Mouse (Mus musculus) midbrain, embryonic 10.5 days (tissue): ENCODE results near the gene Hoxc9. TPM values are rescaled to one million over a fixed set of nuclear protein-coding genes. Genes with fewer than 3 reads are reported as not detected.

Experiments used
- DNase-seq: peaks from one replicate; pipeline ENCODE4 v3.0.0-alpha.2; 2017; ENCODE audit warnings: low spot score
- H3K27ac ChIP-seq: fragments of 300-500 bp; sonication (generic); replicated peaks from 2 replicates; pipeline ENCODE4 v1.5.1; 2016; ENCODE audit warnings: mild to moderate bottlenecking
- H3K27me3 ChIP-seq: fragments of 300-500 bp; sonication (generic); 2 replicates; pipeline ENCODE4 v1.6.1; 2016; ENCODE audit warnings: low read depth, mild to moderate bottlenecking; ENCODE audit not compliant: poor library complexity, severe bottlenecking
- H3K36me3 ChIP-seq: fragments of 300-500 bp; sonication (generic); 2 replicates; pipeline ENCODE4 v1.6.1; 2016; ENCODE audit warnings: mild to moderate bottlenecking, moderate library complexity
- H3K4me1 ChIP-seq: fragments of 300-500 bp; sonication (generic); 2 replicates; pipeline ENCODE4 v1.6.1; 2016
- H3K4me3 ChIP-seq: fragments of 300-500 bp; sonication (generic); 2 replicates; pipeline ENCODE4 v1.5.1; 2016; ENCODE audit warnings: mild to moderate bottlenecking, moderate library complexity
- H3K9me3 ChIP-seq: fragments of 300-500 bp; sonication (generic); replicated peaks from 2 replicates; pipeline ENCODE4 v1.6.1; 2016; ENCODE audit warnings: mild to moderate bottlenecking
- WGBS: fragments of 180-500 bp; shearing (Covaris S2); methylation state at CpG from one replicate; pipeline ENCODE4 v1.1.7; 2016; 5-methylcytosine and 5-hydroxymethylcytosine counted together
- microRNA counts: library from miRNA; unstranded; fragments of <30 nt; microRNA quantifications from one replicate; lab custom pipeline; 2017
- microRNA-seq: library from miRNA; unstranded; fragments of <30 nt; microRNA quantifications from one replicate; pipeline ENCODE4, GENCODE M21; 2017
- polyA plus RNA-seq: library from polyadenylated mRNA; unstranded; fragments of >200 nt; fragmentation: Nextera tagmentation; extraction: Ambion mirVana; gene quantifications from 2 replicates; pipeline ENCODE4 v1.2.1, GENCODE M21; 2016

Hoxc9 gene
- polyA plus RNA-seq, 1 experiment from 2014 or later = not detected

GRCm38 (mm10) chr15:103032167-103032566, 55.9 kb downstream of the Hoxc9 start:
- H3K4me3 ChIP-seq = no peak overlapping the region
- peaks cover 100% of the 10 kb centered on the region for H3K27me3 ChIP-seq

DNA sequence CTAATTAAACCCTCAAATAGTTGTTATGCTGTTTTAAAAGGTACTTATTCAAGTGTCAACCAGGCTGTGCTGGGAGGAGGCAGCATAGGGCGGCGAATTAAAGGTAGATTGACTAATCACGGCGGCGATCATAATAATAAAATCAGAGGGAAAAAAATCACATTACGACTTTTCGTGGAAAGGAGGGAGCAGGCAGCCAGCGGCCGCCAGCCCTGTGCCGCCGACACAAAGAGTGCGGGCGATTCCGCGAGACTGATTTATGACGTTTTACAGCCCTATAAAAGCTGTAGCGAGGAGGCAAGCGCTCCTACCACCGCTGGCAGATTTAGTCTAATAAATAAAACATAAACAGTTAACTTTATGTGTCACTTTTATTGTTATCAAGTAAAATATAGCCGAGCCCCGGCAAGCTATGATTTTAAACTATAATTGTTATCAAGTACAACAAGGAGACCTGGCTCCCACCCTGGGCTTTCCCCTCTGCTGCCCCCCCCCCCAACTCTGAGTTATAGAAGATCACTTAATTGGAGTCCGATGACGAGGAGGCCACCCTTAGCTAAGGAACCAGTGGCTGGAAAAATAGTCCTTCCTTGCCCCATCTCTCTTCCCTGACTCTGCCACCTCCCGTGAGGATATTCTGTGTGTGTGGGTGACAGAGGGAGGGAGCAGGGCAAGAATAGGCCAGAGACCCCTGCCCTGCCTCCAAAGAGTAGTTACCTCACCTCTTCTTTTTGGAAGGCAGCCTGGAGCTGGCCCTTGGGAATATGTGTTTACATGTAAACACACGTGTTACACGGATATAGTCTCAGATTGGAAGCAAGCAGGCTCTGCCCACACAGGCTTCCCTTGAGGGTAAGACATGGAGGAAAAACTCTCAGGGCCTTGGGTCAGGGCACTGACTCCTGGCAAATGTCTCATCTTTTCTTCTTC, 56.7 kb downstream of the Hoxc9 start:
- H3K4me3 ChIP-seq = no peak overlapping the region
- H3K27ac ChIP-seq = no peak overlapping the region
- H3K9me3 ChIP-seq = no peaks in the 10 kb centered on the region
- H3K4me1 ChIP-seq = peaks cover 8% of the 10 kb centered on the region; the same call in 1 of the 2 replicates
- no peak for DNase-seq
- peaks cover 100% of the 10 kb centered on the region for H3K27me3 ChIP-seq
- H3K36me3 ChIP-seq = no peaks in the 10 kb centered on the region
- WGBS = under 1% methylated on average over 26 of the region's 26 CpGs

More at GRCm38 (mm10) chr15:103032167-103032566, 55.9 kb downstream of the Hoxc9 start:
- H3K27ac ChIP-seq = no peak overlapping the region
- no peak for DNase-seq
- WGBS = 0% methylated on average over 2 of the region's 3 CpGs
- H3K4me1 ChIP-seq = peaks cover 8% of the 10 kb centered on the region; the same call in 1 of the 2 replicates
- H3K9me3 ChIP-seq = no peaks in the 10 kb centered on the region
- H3K36me3 ChIP-seq = no peaks in the 10 kb centered on the region

DNA sequence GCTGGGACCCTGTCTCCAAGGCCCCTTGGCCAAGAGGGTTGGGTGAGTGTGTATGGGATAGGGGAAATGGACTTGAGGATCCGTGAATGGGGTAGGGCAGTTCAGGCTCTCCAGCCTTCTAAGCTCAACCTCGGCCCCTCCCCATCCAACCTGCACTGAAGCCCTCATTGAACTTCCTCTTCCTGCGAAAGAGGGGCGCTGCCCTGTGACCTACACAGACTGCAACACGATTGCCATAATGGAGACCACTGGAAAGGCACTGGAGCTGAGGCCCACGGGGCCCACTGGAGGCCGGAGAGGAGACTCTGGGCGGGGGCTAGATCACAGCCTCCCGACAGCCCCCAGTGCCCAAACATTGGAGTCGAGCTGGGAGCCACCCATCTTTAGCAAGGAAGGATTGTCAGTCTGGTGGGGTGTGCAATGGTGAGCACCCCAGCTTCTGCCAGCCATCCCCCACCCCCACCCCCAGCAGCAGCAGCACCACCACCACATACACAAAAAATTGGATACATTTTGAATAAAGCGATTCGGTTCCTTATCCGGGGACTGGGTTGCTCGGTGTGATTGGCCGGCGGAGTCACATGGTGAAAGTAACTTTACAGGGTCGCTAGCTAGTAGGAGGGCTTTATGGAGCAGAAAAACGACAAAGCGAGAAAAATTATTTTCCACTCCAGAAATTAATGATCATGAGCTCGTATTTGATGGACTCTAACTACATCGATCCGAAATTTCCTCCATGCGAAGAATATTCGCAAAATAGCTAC, 58.0 kb downstream of the Hoxc9 start:
- under 1% methylated on average over 24 of the region's 24 CpGs for WGBS
- H3K27ac ChIP-seq = no peak overlapping the region
- H3K4me1 ChIP-seq = peaks cover 8% of the 10 kb centered on the region; the same call in 1 of the 2 replicates

More for the DNA sequence above, 58.0 kb downstream of the Hoxc9 start:
- H3K36me3 ChIP-seq = no peaks in the 10 kb centered on the region
- DNase-seq = no peak
- peak overlapping the region; percentile 20 for H3K4me3 ChIP-seq
- H3K9me3 ChIP-seq = no peaks in the 10 kb centered on the region
- peaks cover 100% of the 10 kb centered on the region for H3K27me3 ChIP-seq

MicroRNAs encoded within 50 kb of the gene (microRNA counts, 519-probe panel; counts per million panel counts)
- not detected for microRNA mmu-miR-615-3p (lab: Ali Mortazavi, UCI)
- not detected for microRNA mmu-miR-615-5p (lab: Ali Mortazavi, UCI)

Small RNA genes within 50 kb of the gene (microRNA-seq; reads per million reads assigned to microRNA genes)
- gene Mir196a-2 (4.2 reads per million, percentile 9 among the genes with 10 or more reads in this experiment), gene Mir615 (12.0 reads per million, percentile 25 among the genes with 10 or more reads in this experiment)

Other genes with a start within 250 kb of the Hoxc9 start
- not detected in 2 replicates for gene Hoxc13, start 55.3 kb upstream of the Hoxc9 start, polyA plus RNA-seq
- gene Hoxc12, start 39.7 kb upstream of the Hoxc9 start, polyA plus RNA-seq = not detected in 2 replicates
- not detected in 2 replicates for gene Hoxc11, start 22.0 kb upstream of the Hoxc9 start, polyA plus RNA-seq
- not detected in 2 replicates for gene Hoxc10, start 9.6 kb upstream of the Hoxc9 start, polyA plus RNA-seq
- gene Hoxc5, start 9.0 kb upstream of the Hoxc9 start, polyA plus RNA-seq = 0.04 and 0.06 TPM in 2 replicates
- not detected in 2 replicates for gene Hoxc8, start 14.2 kb downstream of the Hoxc9 start, polyA plus RNA-seq
- gene Hoxc6, start 21.8 kb downstream of the Hoxc9 start, polyA plus RNA-seq = not detected in 2 replicates
- gene Hoxc4, start 42.5 kb downstream of the Hoxc9 start, polyA plus RNA-seq = not detected in 2 replicates
- gene Smug1, start 190.7 kb downstream of the Hoxc9 start, polyA plus RNA-seq = 24.6 and 26.4 TPM in 2 replicates